Mouse (Mus musculus) monocyte, adult 2 months (primary cell): ENCODE data around the gene BC052040.

Source experiments
- DNase-seq, 2 experiments: peaks; one replicate each; pipeline ENCODE4 v3.0.0; 2022; ENCODE audit warnings: low spot score in 2 of 2, low read depth in 1 of 2

BC052040 gene

DNA sequence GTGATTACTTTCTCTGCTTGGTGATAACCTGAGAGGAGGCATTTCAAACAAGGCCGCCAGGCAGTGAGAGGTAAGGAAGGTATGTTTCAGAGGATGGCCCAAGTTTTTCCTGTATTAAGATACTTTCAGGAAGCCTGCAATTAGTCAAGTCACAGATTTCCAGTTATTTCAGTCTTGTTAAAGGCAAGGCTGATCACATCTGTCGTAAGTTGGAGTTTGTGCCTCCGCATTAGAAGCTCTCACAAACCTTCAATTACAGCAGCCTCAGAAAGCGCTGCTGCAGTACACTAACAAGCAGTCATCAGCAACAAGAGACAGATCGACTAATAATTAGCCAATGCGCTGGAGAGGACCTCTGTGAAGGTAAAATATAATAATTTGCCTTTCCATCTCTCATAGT lies 112.9 kb downstream of the BC052040 start:
- no peak for DNase-seq

- DNase-seq = no peak
These were observed 117.5 kb downstream of the BC052040 start for GRCm38 (mm10) chr2:115699032-115699431.

- DNase-seq = no peak
These were observed 121.1 kb downstream of the BC052040 start for GRCm38 (mm10) chr2:115702610-115703009.

GRCm38 (mm10) chr2:115717535-115717934 lies 136.0 kb downstream of the BC052040 start:
- DNase-seq = no peak

GRCm38 (mm10) chr2:115717980-115718379 lies 136.5 kb downstream of the BC052040 start:
- DNase-seq = no peak

- no peak for DNase-seq
These were observed 141.9 kb downstream of the BC052040 start for GRCm38 (mm10) chr2:115723452-115723851.

DNA sequence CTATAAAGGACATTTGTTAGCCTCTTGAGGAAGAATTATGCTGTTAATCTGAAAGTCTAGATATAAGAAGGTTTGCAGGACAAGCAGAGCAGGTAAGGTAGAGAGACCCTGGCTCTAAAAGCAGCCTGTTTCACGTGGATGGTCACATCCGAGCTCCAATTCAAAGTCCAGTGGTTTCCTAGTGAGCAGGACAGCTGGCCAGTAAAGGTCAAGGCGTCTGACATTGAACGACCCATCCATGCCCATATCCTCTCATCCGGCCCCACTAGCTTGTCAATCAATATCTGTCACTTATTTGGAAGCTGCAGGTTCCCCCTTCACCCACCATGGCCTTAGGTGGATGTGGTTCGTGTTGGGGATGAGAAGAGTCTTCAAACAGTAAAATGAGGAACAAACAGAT lies 142.7 kb downstream of the BC052040 start:
- no peak for DNase-seq

DNA sequence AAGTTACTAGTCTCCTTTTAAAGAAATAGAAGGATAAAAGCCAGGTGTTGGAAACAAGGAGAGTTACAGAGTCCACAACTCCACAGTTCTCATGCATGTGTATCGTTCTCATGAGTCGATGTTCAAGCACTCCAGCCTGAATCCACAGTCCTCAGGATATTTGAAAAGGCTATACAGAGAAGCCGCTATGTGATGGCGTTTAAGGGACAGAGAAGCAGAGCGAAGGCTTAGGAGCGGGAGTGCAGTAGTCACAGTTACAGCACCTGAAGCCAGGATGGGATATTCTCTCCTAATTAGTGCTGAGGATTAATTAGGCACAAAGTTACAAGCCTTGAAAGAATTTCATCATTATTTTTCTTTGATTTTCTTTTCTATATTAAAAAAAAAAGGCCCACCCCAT lies 143.2 kb downstream of the BC052040 start:
- DNase-seq = no peak

GRCm38 (mm10) chr2:115725503-115725902 lies 144.0 kb downstream of the BC052040 start:
- DNase-seq = no peak

- no peak for DNase-seq
These were observed 144.4 kb downstream of the BC052040 start for GRCm38 (mm10) chr2:115725926-115726325.

GRCm38 (mm10) chr2:115726806-115727205 lies 145.3 kb downstream of the BC052040 start:
- DNase-seq = no peak

- DNase-seq = no peak
These were observed 147.1 kb downstream of the BC052040 start for GRCm38 (mm10) chr2:115728627-115729026.

- no peak for DNase-seq
These were observed 149.0 kb downstream of the BC052040 start for GRCm38 (mm10) chr2:115730502-115730901.

DNA sequence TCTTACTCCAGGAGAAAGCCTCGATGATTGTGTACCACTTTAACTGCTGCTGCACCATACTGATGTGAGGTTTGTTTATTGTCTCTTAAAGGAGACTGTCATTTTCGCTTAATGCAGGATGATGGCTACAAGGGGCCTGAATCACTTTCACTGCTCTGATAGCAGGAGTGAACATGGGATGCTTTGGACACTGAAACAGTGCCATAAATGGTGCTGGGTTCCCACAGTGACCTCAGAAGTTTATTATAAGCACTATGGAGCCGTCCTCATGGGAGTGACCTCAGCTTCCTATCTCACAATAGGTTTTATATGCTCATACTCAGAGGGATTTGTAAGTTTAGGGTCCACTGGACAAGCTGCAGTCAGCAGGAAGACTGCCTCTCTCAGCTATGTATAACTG lies 149.7 kb downstream of the BC052040 start:
- DNase-seq = no peak

- DNase-seq = no peak
These were observed 151.1 kb downstream of the BC052040 start for GRCm38 (mm10) chr2:115732572-115732971.

- DNase-seq = no peak
These were observed 151.6 kb downstream of the BC052040 start for GRCm38 (mm10) chr2:115733017-115733692.

DNA sequence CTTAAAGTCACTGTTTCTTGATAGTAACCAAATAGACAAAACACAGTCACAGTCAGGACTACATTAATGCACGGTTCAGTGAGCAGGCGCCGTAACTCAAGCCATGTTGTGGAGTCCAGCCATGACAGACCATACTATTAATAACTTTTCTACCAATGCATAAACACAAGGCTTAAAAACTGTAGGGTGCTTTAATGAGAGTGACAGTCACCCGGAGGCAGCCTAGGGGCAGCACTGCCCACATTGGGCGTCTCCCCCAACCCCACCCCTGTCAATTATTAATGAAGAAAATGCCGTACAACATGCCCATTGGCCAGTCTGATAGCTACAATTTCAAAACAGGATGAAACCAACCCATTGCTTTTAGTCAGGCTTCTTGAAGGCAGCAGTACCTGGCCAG lies 153.3 kb downstream of the BC052040 start:
- no peak for DNase-seq

- DNase-seq = no peak
These were observed 154.9 kb downstream of the BC052040 start for GRCm38 (mm10) chr2:115736416-115736815.

GRCm38 (mm10) chr2:115737966-115738365 lies 156.4 kb downstream of the BC052040 start:
- no peak for DNase-seq

DNA sequence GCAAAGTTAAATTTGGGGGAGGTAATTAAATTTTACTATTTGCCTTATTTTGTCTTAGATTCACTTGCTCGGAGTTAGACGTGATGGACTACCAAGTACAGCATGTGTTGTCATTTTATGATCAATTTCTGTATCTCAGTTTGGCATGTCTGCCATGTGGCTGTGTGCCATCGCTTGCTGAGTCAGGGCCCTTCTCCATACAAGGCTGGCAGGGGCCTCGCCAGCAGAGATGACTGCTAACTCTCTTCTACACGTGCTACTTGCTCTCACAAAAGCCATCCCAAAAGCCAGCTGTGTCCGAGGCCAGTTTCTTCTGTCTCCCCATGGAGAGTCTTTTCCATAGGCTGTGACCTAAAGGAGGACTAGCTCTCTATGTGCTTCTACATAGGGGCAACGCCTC lies 160.5 kb downstream of the BC052040 start:
- DNase-seq = no peak

DNA sequence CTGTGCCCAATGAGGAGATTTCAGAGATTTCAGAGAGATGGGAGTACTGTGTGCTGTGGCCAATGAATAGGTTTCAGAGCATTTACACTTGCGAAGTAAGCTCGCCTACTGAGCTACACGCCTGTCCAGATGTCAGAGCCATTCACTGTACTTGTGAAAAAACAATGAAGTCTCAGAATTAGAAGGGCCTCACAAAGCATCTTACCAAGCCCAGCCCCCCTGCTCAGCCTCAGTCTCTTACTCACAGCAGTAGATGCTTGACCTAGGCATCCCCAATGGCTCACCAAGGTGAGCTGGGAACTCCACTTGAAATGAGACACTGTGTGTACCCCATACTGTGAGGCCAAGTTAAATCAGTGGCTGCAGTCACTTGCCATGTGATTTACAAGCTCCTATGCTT lies 166.1 kb downstream of the BC052040 start:
- no peak for DNase-seq

- DNase-seq = no peak
These were observed 169.7 kb downstream of the BC052040 start for GRCm38 (mm10) chr2:115751177-115751576.

- no peak for DNase-seq
These were observed 176.2 kb downstream of the BC052040 start for GRCm38 (mm10) chr2:115757685-115758084.
